Mouse (Mus musculus): ENCODE results near the gene Ptprn2. TPM values are rescaled to one million over a fixed set of nuclear protein-coding genes. Genes with fewer than 3 reads are reported as not detected.

Gene Ptprn2
- total RNA-seq, 2 experiments from 2014 or later, result 0.14 to 0.20 TPM

- no peak for DNase-seq
- intact Hi-C loops (cut with DNase I), result no loop called here
These were observed 669.1 kb downstream of the Ptprn2 start for GRCm38 (mm10) chr12:117154356-117155243.

GRCm38 (mm10) chr12:117155307-117156220 lies 670.0 kb downstream of the Ptprn2 start:
- DNase-seq, result no peak

DNA sequence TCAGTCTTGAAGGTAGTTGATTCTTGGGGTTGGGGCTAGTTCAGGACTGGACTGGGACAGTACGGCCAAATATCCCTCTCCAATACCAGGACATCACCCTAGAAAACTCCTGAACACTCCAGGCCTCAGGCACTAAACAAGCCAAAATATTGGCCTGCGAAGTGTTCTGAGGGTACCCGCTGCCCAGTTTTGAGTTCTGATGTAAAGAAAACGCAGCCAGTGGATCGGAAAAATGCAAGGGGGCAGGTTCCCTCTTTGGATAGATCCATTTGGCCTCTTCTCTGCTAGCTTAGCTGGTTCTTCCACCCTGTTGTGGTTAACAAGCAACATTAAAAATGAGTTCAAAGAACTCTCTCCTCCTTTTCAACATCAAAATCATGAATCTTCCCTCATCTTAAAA lies 670.7 kb downstream of the Ptprn2 start:
- intact Hi-C loops (cut with DNase I), result no loop called here
- no peak for DNase-seq

More at GRCm38 (mm10) chr12:117155307-117156220, 670.0 kb downstream of the Ptprn2 start:
- intact Hi-C loops (cut with DNase I), result no loop called here

GRCm38 (mm10) chr12:117156786-117157185 lies 671.3 kb downstream of the Ptprn2 start:
- no peak for DNase-seq
- intact Hi-C loops (cut with DNase I), result no loop called here

GRCm38 (mm10) chr12:117157249-117157648 lies 671.7 kb downstream of the Ptprn2 start:
- no peak for DNase-seq
- intact Hi-C loops (cut with DNase I), result no loop called here

- intact Hi-C loops (cut with DNase I), result no loop called here
- no peak for DNase-seq
These were observed 672.3 kb downstream of the Ptprn2 start for GRCm38 (mm10) chr12:117157660-117158386.

GRCm38 (mm10) chr12:117158950-117159668 lies 673.6 kb downstream of the Ptprn2 start:
- DNase-seq, result no peak
- intact Hi-C loops (cut with DNase I), result no loop called here

GRCm38 (mm10) chr12:117159669-117160210 lies 674.2 kb downstream of the Ptprn2 start:
- no peak for DNase-seq
- intact Hi-C loops (cut with DNase I), result loop anchor here (5.0 kb wide), 1 partner anchor 83 kb away; no protein-coding TSS in a partner anchor

DNA sequence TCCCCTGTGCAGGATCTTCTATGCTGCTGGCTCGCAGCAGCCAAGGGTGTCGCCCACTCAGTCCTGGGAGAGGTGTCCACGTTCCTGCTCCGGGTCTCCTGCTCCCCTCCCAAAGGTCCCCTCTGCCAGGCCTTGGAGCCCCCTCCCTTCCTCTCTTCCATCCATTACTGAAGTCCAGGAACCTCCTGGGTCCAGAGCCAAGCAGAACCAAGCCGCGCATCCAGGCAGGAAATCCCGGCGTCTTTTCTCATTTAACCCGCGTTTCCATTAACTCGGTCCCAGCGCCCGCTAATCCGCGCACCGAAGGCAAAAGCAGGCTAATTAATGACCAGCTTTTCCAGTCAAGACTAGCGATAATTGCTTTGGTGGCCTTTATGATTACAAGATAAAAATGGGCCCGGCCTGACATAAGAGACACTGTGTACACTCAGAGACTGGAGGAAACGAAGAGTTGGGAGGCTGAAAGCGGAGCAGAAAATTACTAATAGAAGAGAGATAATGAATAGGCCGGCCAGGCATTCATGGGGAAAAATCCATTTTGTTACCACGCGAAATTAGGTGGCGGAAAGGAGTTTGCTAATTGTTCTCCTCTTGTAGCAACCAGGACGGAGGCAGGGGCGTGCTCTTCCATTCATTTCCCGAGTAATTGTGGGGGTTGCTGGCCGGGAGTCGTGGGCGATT lies 674.8 kb downstream of the Ptprn2 start:
- intact Hi-C loops (cut with DNase I), result loop anchor here (5.0 kb wide), 1 partner anchor 82 kb away; no protein-coding TSS in a partner anchor
- DNase-seq, result no peak

DNA sequence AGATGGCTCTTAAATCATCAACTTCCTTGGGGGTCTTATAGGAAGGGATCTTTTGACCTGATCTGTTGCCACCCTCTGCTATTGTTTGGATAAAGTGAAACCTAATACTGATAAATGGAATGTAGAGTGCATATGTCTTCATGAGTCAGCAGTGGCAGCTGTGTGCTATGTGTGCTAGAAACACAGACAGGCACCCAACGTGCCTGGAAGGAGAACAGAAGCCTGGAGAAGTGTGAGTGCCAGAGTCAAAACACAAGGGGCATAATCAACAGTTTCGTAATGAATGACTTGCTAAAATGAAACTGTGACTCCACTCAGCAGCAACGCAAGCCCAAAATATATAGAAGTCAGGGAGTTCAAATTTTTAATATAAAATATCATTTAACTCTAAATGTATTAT lies 676.7 kb downstream of the Ptprn2 start:
- intact Hi-C loops (cut with DNase I), result loop anchor here (5.0 kb wide), 1 partner anchor 80 kb away; no protein-coding TSS in a partner anchor
- DNase-seq, result no peak

DNA sequence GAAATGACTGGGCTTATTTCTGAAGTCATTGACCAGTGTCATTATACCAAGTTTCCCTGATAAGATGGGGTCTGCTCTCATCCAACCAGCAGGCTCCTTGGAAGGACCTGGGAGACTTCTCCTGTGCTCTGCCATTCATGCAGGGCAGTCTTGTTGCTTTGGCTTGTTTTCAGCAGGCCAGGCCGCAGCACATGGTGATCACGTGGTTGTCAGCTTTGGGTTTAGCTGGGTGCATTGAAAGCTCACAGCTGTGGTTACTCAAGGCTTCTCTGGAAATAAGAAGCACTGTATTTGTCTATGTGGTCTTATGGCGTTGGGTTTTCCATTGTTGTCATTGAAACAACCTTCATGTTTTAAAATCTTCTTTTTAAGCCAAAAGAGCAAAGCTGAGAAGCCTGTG lies 678.3 kb downstream of the Ptprn2 start:
- intact Hi-C loops (cut with DNase I), result loop anchor here (5.0 kb wide), 1 partner anchor 79 kb away; no protein-coding TSS in a partner anchor
- DNase-seq, result no peak

GRCm38 (mm10) chr12:117166266-117166665 lies 680.7 kb downstream of the Ptprn2 start:
- no peak for DNase-seq
- intact Hi-C loops (cut with DNase I), result no loop called here

- no peak for DNase-seq
- intact Hi-C loops (cut with DNase I), result no loop called here
These were observed 684.1 kb downstream of the Ptprn2 start for GRCm38 (mm10) chr12:117169670-117170069.

GRCm38 (mm10) chr12:117172529-117172884 lies 687.0 kb downstream of the Ptprn2 start:
- DNase-seq, result no peak
- intact Hi-C loops (cut with DNase I), result no loop called here

DNA sequence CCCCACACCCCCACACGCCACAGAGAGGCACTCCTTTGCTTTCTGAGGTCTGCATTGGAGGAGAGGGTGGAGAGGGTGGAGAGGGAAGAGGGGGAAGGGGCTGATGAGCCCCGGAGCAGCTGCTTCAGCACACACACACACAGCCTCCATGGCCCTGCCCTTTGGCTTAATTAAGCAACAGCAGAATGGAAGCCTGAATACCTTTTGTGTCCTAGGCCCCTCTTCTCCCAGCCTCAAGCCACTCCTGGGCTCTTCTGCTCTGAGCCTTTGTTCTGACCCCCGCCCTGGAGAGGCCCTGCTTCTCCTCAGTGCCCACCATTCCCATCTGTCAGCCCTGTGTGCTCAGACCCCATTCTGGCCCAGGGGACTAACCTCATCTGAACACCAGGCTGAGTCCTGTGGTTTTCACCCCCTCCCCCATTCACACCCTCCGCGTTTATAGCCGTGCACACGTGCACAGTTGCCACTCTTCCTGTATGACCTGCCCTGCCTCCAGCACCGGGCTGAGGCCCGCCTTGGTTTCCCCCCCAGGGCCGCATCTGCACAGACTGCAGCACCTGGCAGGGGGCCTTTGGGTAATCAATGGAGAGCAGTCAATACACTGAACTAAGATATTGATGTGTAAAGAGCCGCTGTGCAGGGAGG lies 687.5 kb downstream of the Ptprn2 start:
- no peak for DNase-seq
- intact Hi-C loops (cut with DNase I), result no loop called here

DNA sequence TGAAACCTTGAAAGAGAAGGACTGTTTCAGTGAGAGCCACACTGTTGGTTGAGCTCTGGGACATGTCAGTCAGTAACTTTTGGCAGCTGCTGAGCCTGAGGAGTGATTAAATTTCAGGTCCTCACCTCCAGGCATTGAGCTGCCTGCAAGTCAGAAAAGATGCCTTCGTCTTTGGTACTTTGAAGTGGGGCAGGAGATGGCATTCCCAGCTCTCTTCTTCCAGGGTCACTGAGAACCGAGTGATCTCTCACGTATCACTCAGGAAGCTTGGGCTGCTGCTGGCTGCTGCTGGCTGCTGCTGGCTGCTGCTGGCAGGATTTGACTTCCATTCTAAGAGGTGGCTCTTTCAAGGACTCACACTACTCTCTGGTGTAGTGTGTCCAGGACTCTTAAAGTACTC lies 688.7 kb downstream of the Ptprn2 start:
- intact Hi-C loops (cut with DNase I), result no loop called here

DNA sequence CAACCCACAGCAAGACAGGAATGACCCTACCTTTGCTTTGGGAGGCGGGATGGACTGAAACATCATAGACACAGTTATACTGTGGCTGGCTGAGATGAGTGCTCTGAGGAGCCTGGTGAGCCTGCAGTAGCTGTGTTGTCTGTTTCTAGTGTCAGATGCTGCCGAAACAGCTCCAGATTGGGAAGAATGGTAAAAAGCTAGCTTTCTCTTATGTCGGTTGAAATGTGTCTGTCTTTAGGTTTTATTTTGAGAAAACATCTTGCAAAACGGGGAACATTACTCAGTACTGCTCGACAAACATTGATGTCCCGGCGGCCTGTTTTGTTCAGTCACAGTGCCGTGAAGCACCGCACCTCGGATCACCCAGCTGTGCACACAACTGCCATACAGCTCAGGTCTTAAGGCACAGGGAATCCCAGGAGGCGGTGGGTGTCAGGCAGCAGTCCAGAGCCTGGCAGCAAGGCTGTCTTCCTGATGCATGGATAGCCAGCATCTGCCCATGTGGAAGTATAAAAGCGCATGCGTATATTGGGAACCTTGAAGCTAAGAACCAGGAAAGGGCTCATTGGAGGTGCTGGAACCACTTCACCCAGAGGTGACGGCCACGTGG lies 689.7 kb downstream of the Ptprn2 start:
- DNase-seq, result no peak
- intact Hi-C loops (cut with DNase I), result no loop called here

More for the DNA sequence above, 688.7 kb downstream of the Ptprn2 start:
- no peak for DNase-seq

GRCm38 (mm10) chr12:117176259-117176823 lies 690.8 kb downstream of the Ptprn2 start:
- no peak for DNase-seq
- intact Hi-C loops (cut with DNase I), result no loop called here

All from heart, postnatal 10 days (tissue).